Mouse (Mus musculus): Measurements from ENCODE around the gene Gm30302. TPM values are rescaled to one million over a fixed set of nuclear protein-coding genes. Genes with fewer than 3 reads are reported as not detected.

Gene Gm30302
- not detected for polyA plus RNA-seq (2014; fragmentation: Illumina TruSeq; extraction: RNeasy Lipid Tissue Mini Kit (QIAGEN cat#74804); ENCODE audit: low read depth, low replicate concordance)

DNA sequence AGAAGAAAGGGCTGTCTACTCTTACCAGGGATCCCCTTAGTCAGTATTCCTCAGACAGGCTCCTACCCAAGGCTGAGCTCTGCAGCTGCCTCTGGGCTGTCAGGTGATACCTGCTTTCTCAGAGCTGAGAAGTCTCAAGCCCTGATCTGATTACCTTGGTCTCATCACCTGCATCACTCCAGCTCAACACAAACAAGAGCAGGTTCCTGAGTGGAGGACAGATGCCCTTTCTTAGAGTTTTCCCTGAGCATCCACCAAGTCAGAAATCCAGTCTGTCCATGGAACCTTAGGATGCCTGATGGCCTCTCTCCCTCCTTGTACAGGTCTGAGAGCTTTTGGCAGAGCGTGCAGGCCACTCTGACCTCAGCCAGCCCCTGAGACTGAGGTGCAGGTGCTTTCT lies at the start of gene Gm30302:
Gene Gm30302, minus strand, starts transcription at position 101 of the 400 bp plus-strand sequence.

Other genes with a start within 250 kb of the Gm30302 start
- gene Omd, start 216.5 kb downstream of the Gm30302 start, polyA plus RNA-seq (2014; fragmentation: Illumina TruSeq; extraction: RNeasy Lipid Tissue Mini Kit (QIAGEN cat#74804); ENCODE audit: low read depth, low replicate concordance), result 81.9 TPM
- gene Ogn, start 191.0 kb downstream of the Gm30302 start, polyA plus RNA-seq (2014; fragmentation: Illumina TruSeq; extraction: RNeasy Lipid Tissue Mini Kit (QIAGEN cat#74804); ENCODE audit: low read depth, low replicate concordance), result 599 TPM
- 9.1 TPM for gene Cenpp, start 146.2 kb downstream of the Gm30302 start, polyA plus RNA-seq (2014; fragmentation: Illumina TruSeq; extraction: RNeasy Lipid Tissue Mini Kit (QIAGEN cat#74804); ENCODE audit: low read depth, low replicate concordance)
- 82.0 TPM for gene Nol8, start 145.9 kb downstream of the Gm30302 start, polyA plus RNA-seq (2014; fragmentation: Illumina TruSeq; extraction: RNeasy Lipid Tissue Mini Kit (QIAGEN cat#74804); ENCODE audit: low read depth, low replicate concordance)
- 60.4 TPM for gene Iars, start 116.9 kb downstream of the Gm30302 start, polyA plus RNA-seq (2014; fragmentation: Illumina TruSeq; extraction: RNeasy Lipid Tissue Mini Kit (QIAGEN cat#74804); ENCODE audit: low read depth, low replicate concordance)